Mouse (Mus musculus) right cerebral cortex, postnatal 10 days (tissue): ENCODE results near the gene Xpnpep1.

ENCODE experiments used
- DNase-seq, 2 experiments: peaks; one replicate each; pipeline ENCODE4 v3.0.0; 2021; ENCODE audit warnings: low spot score in 2 of 2

Gene Xpnpep1

DNA sequence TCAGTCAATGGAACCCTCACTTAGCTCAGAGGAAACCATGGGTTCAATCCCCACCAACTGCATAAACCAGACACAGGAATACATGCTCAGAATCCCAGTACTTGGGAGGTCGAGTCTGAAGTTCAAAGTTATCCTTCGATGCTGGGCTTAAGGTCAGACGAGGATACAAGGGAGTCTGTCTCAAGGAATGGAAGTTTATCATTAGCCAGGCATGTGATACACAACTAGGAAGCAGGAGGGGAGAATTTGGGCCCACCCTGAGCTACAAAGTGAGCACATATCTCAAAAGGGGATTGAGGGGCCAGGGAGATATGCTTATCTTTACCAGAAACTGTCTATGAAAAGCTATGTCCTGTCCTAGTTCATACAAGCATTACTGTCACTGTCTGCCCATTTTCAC lies 7.4 kb downstream of the Xpnpep1 start:
- no peak for DNase-seq

DNA sequence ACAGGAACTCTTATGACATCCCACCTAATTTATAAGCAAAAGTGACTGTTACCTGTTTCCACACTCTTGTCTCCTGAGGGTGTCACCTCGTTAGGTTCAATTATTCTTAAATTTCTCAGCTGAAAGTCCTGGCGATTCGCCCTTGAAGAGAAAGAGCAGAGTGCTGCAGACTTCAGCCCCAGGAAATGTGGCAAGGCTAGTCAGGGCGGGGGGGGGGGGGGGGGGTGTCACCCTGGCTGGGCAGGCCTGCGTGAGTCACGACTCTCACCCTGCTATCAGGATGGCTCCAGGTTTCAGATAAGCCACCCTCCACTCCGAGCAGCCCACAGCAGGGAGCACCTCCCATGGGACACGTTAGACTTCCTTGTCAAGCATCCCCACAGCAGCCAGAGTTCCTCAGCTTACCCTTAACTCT lies 8.1 kb downstream of the Xpnpep1 start:
- DNase-seq, result no peak

- no peak for DNase-seq
Observed at GRCm38 (mm10) chr19:53030279-53030678, 9.7 kb downstream of the Xpnpep1 start.

DNA sequence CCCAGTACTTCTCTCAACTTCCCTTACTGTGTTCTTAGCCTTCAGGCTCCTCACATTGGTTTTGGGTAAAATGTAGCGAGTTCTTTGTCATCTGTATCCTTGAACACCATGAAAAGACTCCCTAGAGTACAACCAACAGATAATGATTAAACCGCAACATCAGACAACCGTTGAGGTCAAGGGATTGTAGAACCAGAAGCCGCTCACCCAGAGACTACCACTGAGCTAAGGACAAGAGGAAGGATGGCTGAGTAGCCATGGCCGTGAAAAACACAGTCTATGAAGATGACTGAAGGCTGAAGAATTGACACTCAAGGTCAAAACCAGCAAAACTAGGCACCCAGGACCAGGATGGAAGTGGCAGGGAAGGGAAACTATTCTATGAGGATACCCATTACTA lies 10.3 kb downstream of the Xpnpep1 start:
- DNase-seq, result no peak

GRCm38 (mm10) chr19:53029045-53029444 lies 11.0 kb downstream of the Xpnpep1 start:
- no peak for DNase-seq

DNA sequence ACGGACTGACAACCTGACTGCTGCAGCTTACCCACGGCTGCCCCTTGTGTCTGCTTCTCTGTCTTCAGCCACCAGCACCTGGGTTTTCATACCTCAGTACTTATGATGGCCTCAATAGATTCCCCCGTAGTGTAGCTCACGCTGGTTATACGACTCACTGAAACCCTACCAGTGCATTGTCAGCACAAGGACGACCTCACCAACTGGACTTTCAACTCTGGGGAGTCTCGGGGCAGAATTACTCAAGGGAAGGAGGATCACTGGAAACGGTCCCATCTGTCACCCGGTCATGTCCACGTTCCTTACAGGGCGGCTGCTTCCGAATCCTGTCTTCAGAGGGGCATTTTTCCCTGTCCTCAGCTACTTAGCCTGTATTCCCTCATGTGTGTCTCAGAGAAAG lies 11.8 kb downstream of the Xpnpep1 start:
- no peak for DNase-seq

DNA sequence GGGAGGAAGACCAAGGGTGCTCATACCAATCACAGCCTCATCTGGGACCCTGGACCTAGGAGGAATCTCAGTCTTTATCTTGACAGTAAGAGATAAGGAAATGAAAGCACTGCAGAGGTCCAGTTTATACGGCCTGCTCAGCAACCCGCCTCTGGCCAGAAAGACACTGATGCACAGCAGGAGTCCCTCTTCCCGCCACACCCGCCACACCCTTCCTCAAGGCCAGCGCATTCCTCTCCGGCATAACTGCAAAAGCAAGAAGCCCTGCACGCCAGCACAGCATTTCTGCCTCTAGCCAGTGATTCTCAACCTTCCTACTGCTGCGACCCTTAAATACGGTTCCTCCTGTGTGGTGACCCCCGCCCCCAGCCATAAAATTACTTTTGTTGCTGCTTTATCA lies 16.8 kb downstream of the Xpnpep1 start:
- DNase-seq, result no peak

GRCm38 (mm10) chr19:53022037-53022614 lies 17.9 kb downstream of the Xpnpep1 start:
- no peak for DNase-seq

DNA sequence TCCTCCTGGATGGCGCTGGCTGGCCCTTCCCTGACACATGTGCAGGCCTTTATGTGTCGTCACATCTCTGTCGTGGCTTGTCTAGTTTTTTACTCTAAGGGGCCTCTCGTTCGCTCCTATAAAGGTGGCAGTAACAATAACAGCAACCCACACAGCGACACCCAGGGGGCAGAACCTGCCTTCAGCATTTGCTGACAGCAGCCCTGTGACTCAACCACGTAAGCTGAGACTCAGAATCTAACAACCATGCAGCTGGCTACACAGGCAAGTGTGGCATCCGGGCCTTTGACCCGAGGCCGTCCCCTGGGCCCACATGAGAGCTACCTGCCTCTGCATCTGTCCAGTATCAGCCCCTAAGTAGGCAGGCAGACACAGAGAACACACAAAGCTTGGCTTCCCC lies 18.5 kb downstream of the Xpnpep1 start:
- DNase-seq, result no peak

- peak in 1 of 2 experiments; percentile 76 for DNase-seq
Observed at GRCm38 (mm10) chr19:53019716-53020463, 20.1 kb downstream of the Xpnpep1 start.

GRCm38 (mm10) chr19:53017954-53018353 lies 22.1 kb downstream of the Xpnpep1 start:
- peak in 1 of 2 experiments; percentile 66 for DNase-seq

- DNase-seq, result no peak
Observed at GRCm38 (mm10) chr19:53017248-53017647, 22.8 kb downstream of the Xpnpep1 start.

DNA sequence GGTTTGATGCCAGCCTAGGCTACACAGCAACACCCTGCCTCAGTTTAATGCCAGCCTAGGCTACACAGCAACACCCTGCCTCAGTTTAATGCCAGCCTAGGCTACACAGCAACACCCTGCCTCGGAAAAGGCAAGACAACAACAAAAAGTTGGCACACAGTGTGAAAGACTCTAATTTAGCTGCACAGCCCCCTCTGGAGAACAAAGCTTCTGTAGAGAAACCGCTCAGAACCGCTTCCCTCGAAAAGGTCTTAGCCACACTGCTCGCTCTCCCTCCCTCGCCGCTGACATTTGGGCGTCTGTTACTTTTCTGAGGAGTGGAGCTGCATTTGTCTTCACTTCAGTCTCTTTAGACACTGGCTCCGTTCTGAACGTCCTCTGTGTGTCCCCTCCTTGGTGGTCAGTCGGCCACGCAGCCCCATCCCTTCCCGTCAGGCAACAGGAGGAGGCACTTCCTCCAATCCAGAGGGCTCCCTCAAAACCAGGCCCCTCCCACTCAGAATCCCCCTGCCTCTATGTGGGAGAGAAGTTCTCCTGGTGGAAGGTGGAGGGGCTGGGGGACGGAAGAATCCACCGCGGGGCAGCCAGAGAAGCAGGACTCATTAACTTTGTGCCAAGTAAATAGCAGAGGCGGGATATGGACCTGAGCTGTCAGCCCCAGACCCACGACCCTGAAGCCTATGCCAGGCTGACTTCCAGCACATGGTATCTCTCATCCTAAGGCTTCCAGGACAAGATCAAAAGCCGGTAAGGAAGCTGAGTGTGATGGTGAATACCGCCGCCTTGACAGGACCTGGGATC lies 24.9 kb downstream of the Xpnpep1 start:
- DNase-seq, result peak in 1 of 2 experiments; percentile 42

GRCm38 (mm10) chr19:53013744-53014143 lies 26.3 kb downstream of the Xpnpep1 start:
- no peak for DNase-seq

DNA sequence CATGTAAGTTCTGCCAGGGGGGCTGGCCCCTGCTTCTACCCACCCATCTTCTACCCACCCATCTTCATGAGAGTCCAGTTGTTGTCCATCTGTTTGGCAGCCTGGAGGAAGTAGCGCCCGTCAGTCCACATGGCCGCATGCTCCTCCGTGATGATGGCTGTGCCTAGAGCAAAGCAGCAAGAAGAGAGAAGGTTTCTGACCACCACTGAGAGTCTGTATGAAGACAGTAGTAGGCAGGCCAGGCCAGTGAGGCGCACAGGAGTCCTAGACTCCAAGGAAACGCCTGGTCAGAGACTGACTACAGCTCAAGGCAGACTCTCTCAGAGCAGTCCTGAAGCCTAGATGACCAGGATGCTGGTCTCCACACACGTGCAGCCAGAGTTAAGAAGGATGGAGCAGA lies 26.7 kb downstream of the Xpnpep1 start:
- DNase-seq, result no peak

GRCm38 (mm10) chr19:53010941-53011340 lies 29.1 kb downstream of the Xpnpep1 start:
- DNase-seq, result no peak

GRCm38 (mm10) chr19:53008921-53009320 lies 31.1 kb downstream of the Xpnpep1 start:
- DNase-seq, result no peak

DNA sequence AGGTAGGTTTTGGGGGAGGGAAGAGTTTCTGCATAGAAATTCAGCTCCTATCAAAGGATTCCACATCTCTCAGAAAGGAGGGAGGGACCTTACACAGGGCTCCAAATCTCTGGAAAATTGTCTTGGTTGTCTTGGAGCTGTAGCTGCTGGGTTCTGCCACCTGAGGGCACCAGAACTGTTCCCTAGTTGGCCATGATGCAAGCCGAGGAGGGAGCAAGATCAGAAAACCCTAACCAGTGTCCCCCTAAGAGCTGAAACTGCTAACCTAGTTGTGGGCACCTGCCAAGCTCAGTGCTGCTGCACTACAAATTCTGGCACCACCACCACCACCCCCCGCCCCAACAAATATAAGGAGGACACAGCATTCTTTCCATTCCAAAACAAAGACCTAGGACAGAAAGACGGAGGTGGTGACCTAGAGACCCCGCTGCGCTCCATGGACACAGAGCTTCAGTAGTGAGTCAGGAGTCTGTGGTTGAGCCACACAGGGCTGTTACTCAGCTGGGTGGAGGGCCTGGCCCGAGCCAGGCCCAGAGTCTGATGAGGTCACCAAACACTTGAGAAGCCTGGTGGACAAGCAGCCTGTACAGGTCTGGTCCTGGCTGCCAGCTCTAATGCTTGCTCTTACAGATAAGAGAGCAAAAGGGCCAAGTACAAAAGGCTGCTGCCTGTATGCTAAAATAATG lies 31.9 kb downstream of the Xpnpep1 start:
- DNase-seq, result peak; percentile 82 to 83

DNA sequence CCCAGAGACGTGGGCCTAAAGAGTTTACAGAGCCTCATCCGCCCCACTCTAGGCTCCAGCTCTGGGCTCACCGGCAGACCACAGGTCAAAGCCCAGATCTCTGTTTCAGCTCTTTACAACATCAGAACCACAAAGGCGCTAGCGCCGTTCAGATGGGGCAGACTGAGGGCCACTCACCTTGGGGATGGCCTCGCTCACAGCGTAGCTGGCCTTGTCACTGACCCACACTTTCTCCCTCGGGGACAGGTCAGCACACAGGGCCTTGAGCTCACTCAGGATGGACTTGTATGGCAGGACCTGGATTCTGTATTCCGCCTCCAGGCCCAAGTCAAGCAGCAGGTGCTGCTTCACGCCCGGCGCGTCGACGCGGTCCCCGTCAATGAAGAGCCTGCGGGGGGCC lies 34.0 kb downstream of the Xpnpep1 start:
- no peak for DNase-seq

DNA sequence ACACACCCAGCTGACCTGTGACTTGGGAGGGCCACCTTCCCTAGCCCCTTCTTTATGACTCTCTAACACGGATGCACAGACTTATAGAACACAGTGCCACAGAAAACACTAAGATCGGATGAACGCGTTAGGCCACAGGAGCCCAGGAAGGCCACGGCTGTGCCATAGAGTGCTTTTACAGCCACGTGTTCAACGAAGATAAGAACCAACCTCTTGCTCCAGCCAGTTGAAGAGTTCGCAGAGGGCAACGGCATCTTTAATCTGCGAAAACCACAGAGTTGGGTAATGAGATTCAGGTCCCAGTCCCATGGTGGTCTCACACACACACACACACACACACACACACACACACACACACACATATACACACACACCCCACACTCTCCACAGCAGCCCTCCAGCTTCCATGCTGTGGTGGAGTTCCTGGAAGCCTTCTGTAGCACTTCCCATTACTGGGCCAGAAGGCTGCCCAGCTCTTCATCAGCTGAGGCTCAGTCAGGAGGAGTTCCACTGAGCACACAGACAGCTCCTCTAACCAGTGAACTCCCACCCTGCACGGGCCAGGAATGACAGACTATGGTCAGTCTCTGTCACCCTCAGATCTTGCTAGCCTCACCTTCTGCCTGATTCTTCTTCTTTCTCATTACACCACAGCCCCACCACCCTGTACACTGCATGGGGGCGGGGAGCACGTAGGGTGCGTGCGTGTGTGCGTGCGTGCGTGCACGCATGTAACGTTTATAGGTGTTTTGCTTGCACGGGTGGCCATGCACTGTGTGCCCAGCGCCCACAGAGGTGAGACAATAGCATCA lies 36.3 kb downstream of the Xpnpep1 start:
- DNase-seq, result no peak
